Mouse (Mus musculus) lung, embryonic 14.5 days (tissue): ENCODE data around the gene Comp. TPM values are rescaled to one million over a fixed set of nuclear protein-coding genes. Genes with fewer than 3 reads are reported as not detected.

Experiments used
- ATAC-seq: fragments of 200-750 bp; cut with Nextera tagmentation; 2 replicates; pipeline ENCODE4 v1.8.0; 2017; ENCODE audit warnings: mild to moderate bottlenecking, moderate TSS enrichment, moderate library complexity; ENCODE audit not compliant: insufficient read depth
- DNase-seq: peaks from one replicate; pipeline ENCODE4 v3.0.0-alpha.2; 2015
- H3K27ac ChIP-seq: fragments of 300-500 bp; sonication (generic); 2 replicates; pipeline ENCODE4 v1.5.1; 2014; ENCODE audit warnings: low read depth, mild to moderate bottlenecking, moderate library complexity
- H3K27me3 ChIP-seq: fragments of 300-500 bp; sonication (generic); 2 replicates; pipeline ENCODE4 v1.6.1; 2014; ENCODE audit warnings: low read length, control low read depth; ENCODE audit not compliant: insufficient read depth
- H3K36me3 ChIP-seq: fragments of 300-500 bp; sonication (generic); 2 replicates; pipeline ENCODE4 v1.6.1; 2014; ENCODE audit warnings: control low read depth; ENCODE audit not compliant: insufficient read depth
- H3K4me1 ChIP-seq: fragments of 300-500 bp; sonication (generic); 2 replicates; pipeline ENCODE4 v1.6.1; 2014; ENCODE audit warnings: antibody characterized with exemption, control low read depth; ENCODE audit not compliant: insufficient read depth
- H3K4me2 ChIP-seq: fragments of 300-500 bp; sonication (generic); 2 replicates; pipeline ENCODE4 v1.6.1; 2014; ENCODE audit warnings: mild to moderate bottlenecking
- H3K4me3 ChIP-seq: fragments of 300-500 bp; sonication (generic); 2 replicates; pipeline ENCODE4 v1.5.1; 2014; ENCODE audit warnings: low read depth, low read length
- H3K9ac ChIP-seq: fragments of 300-500 bp; sonication (generic); 2 replicates; pipeline ENCODE4 v1.6.1; 2014
- H3K9me3 ChIP-seq: fragments of 300-500 bp; sonication (generic); 2 replicates; pipeline ENCODE4 v1.6.1; 2016; ENCODE audit warnings: low read depth, low read length, control low read depth
- CTCF ChIP-seq: IDR thresholded peaks from 2 replicates; pipeline ENCODE4 v1.5.1; 2016; ENCODE audit warnings: antibody characterized with exemption, low read depth
- WGBS: fragments of 180-500 bp; shearing (Covaris S2); extraction: QIAGEN DNeasy Blood & Tissue Kit; methylation state at CpG from one replicate; pipeline ENCODE4 v1.1.7; 2014; 5-methylcytosine and 5-hydroxymethylcytosine counted together
- polyA plus RNA-seq: library from polyadenylated mRNA; unstranded; fragments of >200 nt; fragmentation: Nextera tagmentation; extraction: Ambion mirVana; gene quantifications from 2 replicates; pipeline ENCODE4 v1.2.1, GENCODE M21; 2014

Gene Comp
- polyA plus RNA-seq, 1 experiment from 2014 or later, result 0.53 TPM

- no peak for TF ChIP-seq CTCF
- no peak overlapping the region for H3K27ac ChIP-seq
These were observed 41.8 kb upstream of the Comp start for GRCm38 (mm10) chr8:70331526-70331925.

GRCm38 (mm10) chr8:70332070-70332877 lies 41.1 kb upstream of the Comp start:
- Histone ChIP-seq H3K4me1 (peaks cover 13% of the 10 kb centered on the region), H3K27ac (no peak overlapping the region), H3K36me3 (peaks cover 66% of the 10 kb centered on the region), H3K4me2 (no peak overlapping the region), H3K27me3 (no peaks in the 10 kb centered on the region), H3K9me3 (no peaks in the 10 kb centered on the region), H3K4me3 (no peak overlapping the region), H3K9ac (no peak overlapping the region)
- ATAC-seq (peak; percentile 70), DNase-seq (peak; percentile 91)
- WGBS, result 26% methylated on average over 41 of the region's 41 CpGs
- TF ChIP-seq CTCF, result peak; percentile 73

More at GRCm38 (mm10) chr8:70331526-70331925, 41.8 kb upstream of the Comp start:
- DNase-seq (no peak), ATAC-seq (no peak)
- peaks cover 13% of the 10 kb centered on the region for H3K4me1 ChIP-seq
- peaks cover 59% of the 10 kb centered on the region for H3K36me3 ChIP-seq
- no peak overlapping the region for H3K9ac ChIP-seq
- no peaks in the 10 kb centered on the region for H3K27me3 ChIP-seq
- no peaks in the 10 kb centered on the region for H3K9me3 ChIP-seq
- H3K4me2 ChIP-seq, result no peak overlapping the region
- H3K4me3 ChIP-seq, result no peak overlapping the region
- 64% methylated on average over 19 of the region's 19 CpGs for WGBS

GRCm38 (mm10) chr8:70332878-70333202 lies 40.5 kb upstream of the Comp start:
- no peaks in the 10 kb centered on the region for H3K9me3 ChIP-seq
- no peak for TF ChIP-seq CTCF
- ATAC-seq (no peak), DNase-seq (no peak)
- WGBS, result 92% methylated on average over 6 of the region's 6 CpGs
- H3K27ac ChIP-seq, result no peak overlapping the region
- no peaks in the 10 kb centered on the region for H3K27me3 ChIP-seq
- peaks cover 13% of the 10 kb centered on the region for H3K4me1 ChIP-seq
- H3K9ac ChIP-seq, result no peak overlapping the region
- no peak overlapping the region for H3K4me2 ChIP-seq
- H3K4me3 ChIP-seq, result no peak overlapping the region
- peaks cover 72% of the 10 kb centered on the region for H3K36me3 ChIP-seq

GRCm38 (mm10) chr8:70338931-70339330 lies 34.4 kb upstream of the Comp start:
- no peak for DNase-seq
- Histone ChIP-seq H3K4me2 (no peak overlapping the region), H3K36me3 (peaks cover 99% of the 10 kb centered on the region), H3K4me3 (no peak overlapping the region), H3K27ac (no peak overlapping the region), H3K4me1 (no peaks in the 10 kb centered on the region), H3K9me3 (no peaks in the 10 kb centered on the region), H3K9ac (no peak overlapping the region), H3K27me3 (no peaks in the 10 kb centered on the region)
- 88% methylated on average over 7 of the region's 7 CpGs for WGBS
- TF ChIP-seq CTCF, result no peak
- no peak for ATAC-seq

- no peak for TF ChIP-seq CTCF
- Histone ChIP-seq H3K4me2 (no peak overlapping the region), H3K9me3 (no peaks in the 10 kb centered on the region), H3K4me3 (no peak overlapping the region), H3K4me1 (no peaks in the 10 kb centered on the region), H3K36me3 (peaks cover 86% of the 10 kb centered on the region), H3K27ac (no peak overlapping the region), H3K27me3 (no peaks in the 10 kb centered on the region), H3K9ac (no peak overlapping the region)
- 88% methylated on average over 7 of the region's 7 CpGs for WGBS
- DNase-seq (no peak), ATAC-seq (no peak)
These were observed 32.7 kb upstream of the Comp start for GRCm38 (mm10) chr8:70340659-70341058.

- no peak overlapping the region for H3K9ac ChIP-seq
- H3K4me2 ChIP-seq, result no peak overlapping the region
- no peaks in the 10 kb centered on the region for H3K4me1 ChIP-seq
- no peaks in the 10 kb centered on the region for H3K9me3 ChIP-seq
- no peak overlapping the region for H3K4me3 ChIP-seq
- DNase-seq (no peak), ATAC-seq (no peak)
- no peak overlapping the region for H3K27ac ChIP-seq
- H3K36me3 ChIP-seq, result peaks cover 80% of the 10 kb centered on the region
- no peak for TF ChIP-seq CTCF
- H3K27me3 ChIP-seq, result no peaks in the 10 kb centered on the region
- 87% methylated on average over 14 of the region's 14 CpGs for WGBS
These were observed 31.4 kb upstream of the Comp start for GRCm38 (mm10) chr8:70342007-70342406.

GRCm38 (mm10) chr8:70343076-70343475 lies 30.3 kb upstream of the Comp start:
- WGBS, result 66% methylated on average over 7 of the region's 7 CpGs

More at GRCm38 (mm10) chr8:70343076-70343475, 30.3 kb upstream of the Comp start:
- no peak overlapping the region for H3K4me2 ChIP-seq
- no peaks in the 10 kb centered on the region for H3K9me3 ChIP-seq
- H3K4me3 ChIP-seq, result no peak overlapping the region
- TF ChIP-seq CTCF, result no peak
- DNase-seq, result no peak
- no peak overlapping the region for H3K27ac ChIP-seq
- H3K4me1 ChIP-seq, result no peaks in the 10 kb centered on the region
- ATAC-seq, result no peak
- H3K27me3 ChIP-seq, result no peaks in the 10 kb centered on the region
- no peak overlapping the region for H3K9ac ChIP-seq
- H3K36me3 ChIP-seq, result peaks cover 78% of the 10 kb centered on the region
